Mouse (Mus musculus) lung, postnatal 0 days (tissue): Measurements from ENCODE around the gene Lbh.

Source experiments
- CTCF ChIP-seq: IDR thresholded peaks from 2 replicates; pipeline ENCODE4 v1.5.1; 2016; ENCODE audit warnings: antibody characterized with exemption, mild to moderate bottlenecking
- EP300 ChIP-seq: IDR thresholded peaks from 2 replicates; pipeline ENCODE4 v1.6.1; 2016; ENCODE audit warnings: antibody characterized with exemption, mild to moderate bottlenecking, control low read depth

DNA sequence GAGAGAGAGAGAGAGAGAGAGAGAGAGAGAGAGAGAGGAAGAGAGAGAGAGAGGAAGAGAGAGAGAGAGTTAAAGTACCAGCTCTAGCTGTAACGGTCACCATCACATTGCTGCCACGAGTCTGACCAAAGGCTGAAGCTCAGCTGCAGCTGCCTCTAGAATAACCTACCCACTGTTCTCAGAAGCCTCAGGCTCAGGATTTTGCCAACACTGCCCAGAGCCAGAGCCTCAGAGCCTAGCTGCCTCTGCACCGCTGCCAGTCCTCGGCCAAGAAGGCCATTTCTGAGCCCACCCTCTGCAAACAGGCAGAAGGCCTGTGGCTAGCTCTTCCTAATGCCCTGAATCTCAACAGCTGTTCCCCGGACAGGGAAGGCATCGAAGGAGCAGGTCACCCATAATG is 70.9 kb downstream of the Lbh start:
- TF ChIP-seq CTCF (no peak), EP300 (no peak)
